24 mouse cellular contexts compared by ENCODE assay signal in genomic region chr9:43310538-43310937, GRCm38 (mm10). TPM values are rescaled to one million over a fixed set of nuclear protein-coding genes. Genes with fewer than 3 reads are reported as not detected.
DNase-seq lines count a peak whose midpoint lies in the region; ATAC-seq and TF ChIP-seq lines count a peak whose summit lies in the region.
"Had no signal": no experiment of that assay in that cellular context is flagged by ENCODE, and none has a peak within 500 bp of the region (broad histone marks: within the 10 kb centered on the region; RNA-seq: fewer than 3 reads in every experiment).

Gene Trim29 (plus strand): TSS chr9:43310848.

- H3K4me1 ChIP-seq in heart, embryonic 16.5 days (ENCODE audit: control insufficient read depth, insufficient read depth, low read length): no peaks in the 10 kb centered on the region
- H3K4me1 ChIP-seq in CH12.LX (ENCODE audit: control insufficient read depth in 1 of 2, insufficient read depth in 2 of 2): peaks cover 25 to 82% of the 10 kb centered on the region in 2 experiments
- peaks cover 4% of the 10 kb centered on the region; the same call in 1 of the 2 replicates for H3K4me1 ChIP-seq in intestine, embryonic 14.5 days (replicated peaks; ENCODE audit: control insufficient read depth, insufficient read depth, low read length)
- no peaks in the 10 kb centered on the region for H3K4me1 ChIP-seq in limb, embryonic 14.5 days (ENCODE audit: control insufficient read depth, insufficient read depth, low read length)
- H3K4me1 ChIP-seq: midbrain, embryonic 12.5 days; neural tube, embryonic 15.5 days had no signal

- no peak for TF ChIP-seq EP300 in CH12.LX (IDR thresholded peaks at IDR 0.05; ENCODE audit: low read length)

- H3K27ac ChIP-seq in heart, embryonic 16.5 days (ENCODE audit: low read length): no peak within 1 kb of the TSS
- no peak within 1 kb of the TSS for H3K27ac ChIP-seq in CH12.LX (ENCODE audit: insufficient read depth, low read depth)
- H3K27ac ChIP-seq in intestine, embryonic 14.5 days (ENCODE audit: low read depth): no peak within 1 kb of the TSS
- no peak within 1 kb of the TSS for H3K27ac ChIP-seq in limb, embryonic 14.5 days (replicated peaks; ENCODE audit: low read depth, low read length)
- H3K27ac ChIP-seq: left cerebral cortex, adult 2 months; macrophage; midbrain, embryonic 12.5 days; neural tube, embryonic 15.5 days had no signal

- peak within 1 kb of the TSS; percentile 5; the same call in 1 of the 2 replicates for H3K4me3 ChIP-seq in heart, embryonic 16.5 days (ENCODE audit: low read length)
- no peak within 1 kb of the TSS for H3K4me3 ChIP-seq in CH12.LX (replicated peaks in 1 of 3; ENCODE audit: low read depth in 2 of 3, low read length in 2 of 3, poor library complexity in 1 of 3)
- no peak within 1 kb of the TSS for H3K4me3 ChIP-seq in intestine, embryonic 14.5 days (ENCODE audit: low read depth, low read length)
- H3K4me3 ChIP-seq in limb, embryonic 14.5 days (replicated peaks; ENCODE audit: low read length): 0 out of 2 replicates have a peak within 1 kb of the TSS, but pooled peaks have one; percentile 10
- H3K4me3 ChIP-seq: left cerebral cortex, adult 2 months; midbrain, embryonic 12.5 days; neural tube, embryonic 15.5 days had no signal

- ATAC-seq in heart, embryonic 16.5 days (replicated peaks; ENCODE audit: extremely low read depth, insufficient read depth, low FRiP score): no peak
- ATAC-seq in intestine, embryonic 14.5 days (replicated peaks; ENCODE audit: low FRiP score, low TSS enrichment, low read depth): peak; percentile 50; the same call in 1 of the 2 replicates
- ATAC-seq in limb, embryonic 14.5 days (ENCODE audit: low FRiP score, low read depth): no peak
- ATAC-seq: hindbrain, embryonic 16.5 days had no signal

- no peaks in the 10 kb centered on the region for H3K79me2 ChIP-seq in CH12.LX (replicated peaks; ENCODE audit: control insufficient read depth, extremely low read depth, insufficient read depth, poor library complexity, severe bottlenecking)

- no peaks in the 10 kb centered on the region for H3K36me3 ChIP-seq in heart, embryonic 16.5 days (ENCODE audit: control insufficient read depth, insufficient read depth)
- H3K36me3 ChIP-seq in CH12.LX (replicated peaks in 1 of 2; ENCODE audit: control insufficient read depth in 1 of 2, insufficient read depth in 1 of 2, low read length in 1 of 2): no peaks in the 10 kb centered on the region
- no peaks in the 10 kb centered on the region for H3K36me3 ChIP-seq in intestine, embryonic 14.5 days (ENCODE audit: control insufficient read depth, insufficient read depth, low read length)
- H3K36me3 ChIP-seq in limb, embryonic 14.5 days (ENCODE audit: control insufficient read depth, insufficient read depth, low read length): no peaks in the 10 kb centered on the region
- H3K36me3 ChIP-seq: midbrain, embryonic 12.5 days; neural tube, embryonic 15.5 days had no signal

- no peak for TF ChIP-seq POLR2A in CH12.LX (IDR thresholded peaks at IDR 0.05; ENCODE audit: low read depth, low read length)
- TF ChIP-seq POLR2A in limb, embryonic 14.5 days (IDR thresholded peaks at IDR 0.05; ENCODE audit: borderline replicate concordance, extremely low read depth, insufficient read depth, insufficient read length): no peak

- in situ Hi-C loops in CH12.LX (cut with MboI; ENCODE audit: low pct_ligation_motif_present, low pct_unique_long_range_greater_than_20kb, low sequenced_read_pairs): no loop called here

- H3K9me3 ChIP-seq in heart, embryonic 16.5 days (replicated peaks; ENCODE audit: control insufficient read depth, low read length): no peaks in the 10 kb centered on the region
- no peaks in the 10 kb centered on the region for H3K9me3 ChIP-seq in CH12.LX (replicated peaks; ENCODE audit: low read length)
- H3K9me3 ChIP-seq in intestine, embryonic 14.5 days (ENCODE audit: control insufficient read depth, low read length): no peaks in the 10 kb centered on the region
- H3K9me3 ChIP-seq in limb, embryonic 14.5 days (ENCODE audit: control insufficient read depth, low read length): no peaks in the 10 kb centered on the region
- H3K9me3 ChIP-seq: midbrain, embryonic 12.5 days; neural tube, embryonic 15.5 days had no signal

- H3K9ac ChIP-seq in heart, embryonic 16.5 days (ENCODE audit: low read length): no peak within 1 kb of the TSS
- no peak within 1 kb of the TSS for H3K9ac ChIP-seq in CH12.LX (ENCODE audit: insufficient read depth, low read depth)
- no peak within 1 kb of the TSS for H3K9ac ChIP-seq in intestine, embryonic 14.5 days (ENCODE audit: low read length)
- no peak within 1 kb of the TSS for H3K9ac ChIP-seq in limb, embryonic 14.5 days (ENCODE audit: low read depth, low read length, severe bottlenecking)
- H3K9ac ChIP-seq: lung, embryonic 14.5 days; midbrain, embryonic 12.5 days; neural tube, embryonic 15.5 days had no signal

- peaks cover 3% of the 10 kb centered on the region for H3K27me3 ChIP-seq in heart, embryonic 16.5 days (ENCODE audit: control insufficient read depth, insufficient read depth, low read length)
- H3K27me3 ChIP-seq in CH12.LX (replicated peaks): peaks cover 4% of the 10 kb centered on the region
- H3K27me3 ChIP-seq in intestine, embryonic 14.5 days (replicated peaks; ENCODE audit: control insufficient read depth, insufficient read depth, low read length): no peaks in the 10 kb centered on the region
- H3K27me3 ChIP-seq in limb, embryonic 14.5 days (ENCODE audit: control insufficient read depth, insufficient read depth, low read length): no peaks in the 10 kb centered on the region
- H3K27me3 ChIP-seq: neural tube, embryonic 15.5 days had no signal

- H3K4me2 ChIP-seq in heart, embryonic 16.5 days (ENCODE audit: low read depth, low read length): no peak within 1 kb of the TSS
- H3K4me2 ChIP-seq in CH12.LX (ENCODE audit: insufficient read depth, low read depth, poor library complexity, severe bottlenecking): peak within 1 kb of the TSS; percentile 40; the same call in 1 of the 2 replicates
- H3K4me2 ChIP-seq in intestine, embryonic 14.5 days (ENCODE audit: low read length): no peak within 1 kb of the TSS
- H3K4me2 ChIP-seq in limb, embryonic 14.5 days (replicated peaks; ENCODE audit: low read depth, low read length, severe bottlenecking): peak within 1 kb of the TSS; percentile 17; the same call in 1 of the 2 replicates
- H3K4me2 ChIP-seq: liver, embryonic 11.5 days; lung, embryonic 14.5 days; midbrain, embryonic 12.5 days; neural tube, embryonic 15.5 days had no signal

- no peak for TF ChIP-seq RAD21 in CH12.LX (IDR thresholded peaks at IDR 0.05; ENCODE audit: low read depth, low read length)

- TF ChIP-seq CTCF in CH12.LX (conservative IDR thresholded peaks at IDR 0.05 in 1 of 2, IDR thresholded peaks at IDR 0.05 in 1 of 2; ENCODE audit: low read depth in 2 of 2, low read length in 2 of 2): no peak

- WGBS in heart, embryonic 16.5 days: 51% methylated on average over 12 of the region's 12 CpGs
- WGBS in intestine, embryonic 14.5 days: 47% methylated on average over 12 of the region's 12 CpGs
- WGBS in limb, embryonic 14.5 days: 36% methylated on average over 12 of the region's 12 CpGs

- dilution Hi-C loops in CH12.LX (cut with MboI; ENCODE audit: extremely low pct_ligation_motif_present, extremely low pct_unique_long_range_greater_than_20kb, low sequenced_read_pairs): no loop called here

- DNase-seq in heart, adult 18-20 months: no peak
- no peak for DNase-seq in CH12.LX (ENCODE audit: extremely low read depth)
- no peak for DNase-seq in intestine, embryonic 14.5 days (ENCODE audit: low spot score)
- no peak for DNase-seq in limb, embryonic 14.5 days (ENCODE audit: low spot score)
- no peak for DNase-seq in cerebellum, postnatal 10 days
- no peak for DNase-seq in layer of hippocampus, postnatal 14 days (ENCODE audit: low spot score in 2 of 2)
- DNase-seq in cerebellum, adult 11 months: no peak
- DNase-seq: adrenal gland, postnatal 14 days; cerebellum, adult 18-20 months; gastrocnemius, postnatal 10 days; heart, postnatal 36 days; kidney, adult 9 months; kidney, postnatal 4 days; lung, embryonic 14.5 days; right cerebral cortex, postnatal 4 days; thymus, adult 18-20 months had no signal

TF ChIP-seq in CH12.LX, 34 proteins besides CTCF, POLR2A, EP300 and RAD21:
- TF ChIP-seq ZNF384 (IDR thresholded peaks at IDR 0.05; ENCODE audit: low read depth, low read length) (no peak), E2F4 (IDR thresholded peaks at IDR 0.05; ENCODE audit: insufficient replicate concordance, low read depth, low read length) (no peak), TCF12 (IDR thresholded peaks at IDR 0.05; ENCODE audit: low read depth, low read length) (no peak), NELFE (IDR thresholded peaks at IDR 0.05; ENCODE audit: low read depth, low read length) (no peak), PAX5 (IDR thresholded peaks at IDR 0.05; ENCODE audit: low read length) (no peak), MEF2A (IDR thresholded peaks at IDR 0.05; ENCODE audit: borderline replicate concordance, low read depth, low read length) (no peak), ZKSCAN1 (IDR thresholded peaks at IDR 0.05; ENCODE audit: borderline replicate concordance, low read depth, low read length) (no peak), UBTF (IDR thresholded peaks at IDR 0.05; ENCODE audit: low read depth, low read length) (no peak), SIN3A (IDR thresholded peaks at IDR 0.05; ENCODE audit: low read length) (no peak), JUN (IDR thresholded peaks at IDR 0.05; ENCODE audit: insufficient read depth, low read depth, low read length) (no peak), JUND (conservative IDR thresholded peaks at IDR 0.05; ENCODE audit: low read depth, low read length) (no peak), ETS1 (conservative IDR thresholded peaks at IDR 0.05; ENCODE audit: low read depth, low read length) (no peak), ZC3H11A (IDR thresholded peaks at IDR 0.05; ENCODE audit: low read depth, low read length) (no peak), SMC3 (IDR thresholded peaks at IDR 0.05; ENCODE audit: low read depth, low read length) (no peak)

RNA-seq across cellular contexts. Expression of gene Trim29, which starts in this region (rescaled TPM):
- polyA plus RNA-seq in heart, embryonic 16.5 days (2015; fragmentation: Nextera tagmentation; extraction: Ambion mirVana): 5.6 and 11.0 TPM in 2 replicates
- total RNA-seq in heart, adult 18-20 months (2021): under 1 TPM in 1 of 2 experiments, not detected in 1; 0.10 TPM
- total RNA-seq in CH12.LX (2012; rRNA removed) (0.13 and 0.59 TPM in 2 replicates), CH12.LX (2014; rRNA removed) (0.17 and 0.19 TPM in 2 replicates)
- 0.21 and 0.26 TPM in 2 replicates for polyA plus RNA-seq in CH12.LX (2012; ENCODE audit: insufficient read length, low read depth)
- 1.3 and 1.5 TPM in 2 replicates for polyA plus RNA-seq in intestine, embryonic 14.5 days (2014; fragmentation: Nextera tagmentation; extraction: Ambion mirVana)
- 41.5 and 49.4 TPM in 2 replicates for polyA plus RNA-seq in limb, embryonic 14.5 days (2012; rRNA removed)
- polyA plus RNA-seq in limb, embryonic 14.5 days (2014; fragmentation: Nextera tagmentation; extraction: Ambion mirVana): 68.8 and 77.6 TPM in 2 replicates
- under 1 TPM; 0.44 to 0.67 TPM for total RNA-seq in layer of hippocampus, postnatal 14 days (2021)
- total RNA-seq: heart, adult 8-10 months; left cerebral cortex, adult 2 months had no signal
- polyA plus RNA-seq: hindbrain, embryonic 16.5 days; liver, embryonic 11.5 days had no signal

Comparison
In these comparisons a context has a peak if more than half of its experiments do, and no peak if none do; other contexts are left out.
1. H3K4me2 ChIP-seq: peak in CH12.LX (single experiment) and limb, embryonic 14.5 days (single experiment); none in heart, embryonic 16.5 days (single experiment) and intestine, embryonic 14.5 days (single experiment).
2. H3K4me3 ChIP-seq: peak in heart, embryonic 16.5 days (single experiment) and limb, embryonic 14.5 days (single experiment); none in CH12.LX (0 of 3) and intestine, embryonic 14.5 days (single experiment).